In the genomic region with DNA sequence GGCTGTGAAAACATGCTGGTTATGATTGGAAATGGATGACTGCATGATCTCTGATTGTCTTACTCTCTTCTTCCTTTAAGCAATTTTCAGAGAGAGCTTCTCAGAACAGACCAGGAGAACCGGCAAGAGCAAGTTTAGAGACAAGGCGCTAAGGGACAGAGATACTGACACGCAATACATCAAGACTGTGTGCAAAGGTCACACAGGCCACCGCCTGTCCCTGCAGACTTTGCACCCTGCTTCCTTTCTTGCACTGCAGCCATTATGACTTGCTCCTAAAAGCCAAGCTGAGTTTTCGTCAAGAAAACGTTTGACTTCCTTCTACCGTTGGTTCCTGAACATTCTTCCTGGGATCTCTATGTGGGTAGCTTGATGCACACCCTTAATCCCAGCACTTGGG, we compare ENCODE assay signal across 1 mouse cellular context.
TF ChIP-seq lines count a peak whose summit lies in the region.

No protein-coding gene starts in this region.

TF ChIP-seq in myocyte, 11 proteins besides CTCF, POLR2A, EP300 and RAD21:
- TF ChIP-seq MAX (IDR thresholded peaks at IDR 0.05; ENCODE audit: low read depth) (no peak), REST (IDR thresholded peaks at IDR 0.05; ENCODE audit: insufficient read depth, insufficient read length) (no peak), SRF (IDR thresholded peaks at IDR 0.05; ENCODE audit: control insufficient read depth, insufficient read length, low read depth) (no peak), E2F4 (IDR thresholded peaks at IDR 0.05; ENCODE audit: insufficient read depth) (no peak), TCF3 (IDR thresholded peaks at IDR 0.05; ENCODE audit: insufficient read length, low read depth) (no peak), MYOD1 (IDR thresholded peaks at IDR 0.05; ENCODE audit: control insufficient read depth in 1 of 3, insufficient read length in 2 of 3, low read depth in 2 of 3) (no peak), CEBPB (IDR thresholded peaks at IDR 0.05; ENCODE audit: insufficient read depth, poor library complexity, severe bottlenecking) (no peak), MYOG (IDR thresholded peaks at IDR 0.05; ENCODE audit: control insufficient read depth in 1 of 3, insufficient read depth in 1 of 3, insufficient read length in 2 of 3, low read depth in 2 of 3) (no peak), USF1 (IDR thresholded peaks at IDR 0.05; ENCODE audit: low read depth) (no peak)
